Mouse (Mus musculus) liver, adult 2 months (tissue): ENCODE measurements around the gene Mfn2.

Source experiments
- CTCF ChIP-seq: fragments of 200-500 bp; IDR thresholded peaks from 2 replicates; pipeline ENCODE4 v1.5.1; 2011; ENCODE audit warnings: low read depth, low read length, control low read depth
- POLR2A ChIP-seq: fragments of 200-500 bp; IDR thresholded peaks from 2 replicates; pipeline ENCODE4 v1.6.1; 2011; ENCODE audit warnings: low read length, control low read depth; ENCODE audit not compliant: insufficient read depth; ENCODE audit errors: extremely low read depth

GRCm38 (mm10) chr4:147902906-147903500 is 1.5 kb downstream of the Mfn2 start:
- TF ChIP-seq POLR2A (no peak), CTCF (no peak)
